Mouse (Mus musculus) splenic B cell, adult 2 months (primary cell): ENCODE data around the gene Sv2b.

Experiments
- DNase-seq: peaks from one replicate; pipeline ENCODE4 v3.0.0-alpha.2; 2011; ENCODE audit warnings: low read depth, low spot score
- H3K27me3 ChIP-seq: 2 replicates; pipeline ENCODE4 v1.6.1; 2012; ENCODE audit warnings: mild to moderate bottlenecking, low read length, moderate library complexity, mixed read lengths; ENCODE audit not compliant: control insufficient read depth, poor library complexity, insufficient read depth, severe bottlenecking
- H3K36me3 ChIP-seq: 2 replicates; pipeline ENCODE4 v1.6.1; 2012; ENCODE audit warnings: mild to moderate bottlenecking, low read length, moderate library complexity, mixed read lengths; ENCODE audit not compliant: control insufficient read depth, poor library complexity, insufficient read depth, severe bottlenecking

Sv2b gene

GRCm38 (mm10) chr7:75307570-75308087 lies 1.4 kb downstream of the Sv2b start:
- no peaks in the 10 kb centered on the region for H3K36me3 ChIP-seq
- DNase-seq: no peak
- no peaks in the 10 kb centered on the region for H3K27me3 ChIP-seq

DNA sequence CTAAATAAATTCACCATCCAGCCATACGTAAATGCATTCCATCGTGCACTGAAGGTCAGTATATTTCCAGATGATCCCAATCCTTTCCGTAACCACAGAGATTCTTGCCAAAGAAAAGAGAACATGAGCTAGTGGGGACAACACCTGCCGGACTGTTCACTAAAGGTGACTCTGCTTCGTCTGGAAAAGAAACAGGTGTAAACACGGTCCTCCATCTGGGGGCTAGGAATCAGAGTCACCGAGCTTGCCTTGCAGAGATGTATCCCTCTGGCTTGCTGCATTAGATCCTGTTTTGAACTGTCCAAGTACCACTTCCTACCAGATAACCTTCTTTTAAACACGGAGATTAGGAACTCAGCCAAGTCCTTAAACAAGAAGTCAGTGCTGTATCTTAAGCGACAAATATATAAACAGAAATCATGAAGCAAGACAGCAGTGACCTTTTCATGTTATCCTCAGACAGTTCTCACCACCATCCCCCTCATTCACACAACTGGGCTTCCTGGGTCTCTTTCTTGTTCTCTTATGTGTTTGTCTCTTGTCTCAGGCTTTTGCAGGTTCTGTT lies 3.1 kb downstream of the Sv2b start:
- DNase-seq: no peak
- Histone ChIP-seq H3K36me3 (no peaks in the 10 kb centered on the region), H3K27me3 (no peaks in the 10 kb centered on the region)

GRCm38 (mm10) chr7:75302523-75303215 lies 6.4 kb downstream of the Sv2b start:
- H3K36me3 ChIP-seq: no peaks in the 10 kb centered on the region
- DNase-seq: no peak
- no peaks in the 10 kb centered on the region for H3K27me3 ChIP-seq

GRCm38 (mm10) chr7:75299245-75299644 lies 9.8 kb downstream of the Sv2b start:
- Histone ChIP-seq H3K36me3 (no peaks in the 10 kb centered on the region), H3K27me3 (no peaks in the 10 kb centered on the region)
- DNase-seq: no peak

DNA sequence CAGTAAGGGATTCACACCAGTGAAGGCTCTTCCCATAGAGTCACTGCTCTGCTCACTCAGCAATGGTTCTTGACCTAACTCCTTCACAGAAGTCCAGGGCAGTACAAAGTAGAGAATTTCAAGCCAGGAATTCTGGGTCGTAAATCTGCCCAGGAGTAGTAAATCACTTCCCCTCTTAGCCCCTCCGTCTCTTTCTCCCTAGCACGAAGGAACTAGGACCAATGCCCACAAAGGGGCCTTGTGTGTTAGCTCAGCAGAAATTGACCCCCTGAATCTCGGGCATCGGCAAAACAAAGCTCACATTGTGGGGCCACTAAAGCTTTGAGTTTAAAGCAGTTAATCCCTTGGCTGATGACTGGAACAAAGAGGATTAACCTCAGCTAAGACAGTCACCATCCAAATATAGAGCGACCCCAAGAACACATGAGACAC lies 12.4 kb downstream of the Sv2b start:
- Histone ChIP-seq H3K36me3 (no peaks in the 10 kb centered on the region), H3K27me3 (no peaks in the 10 kb centered on the region)
- DNase-seq: no peak

DNA sequence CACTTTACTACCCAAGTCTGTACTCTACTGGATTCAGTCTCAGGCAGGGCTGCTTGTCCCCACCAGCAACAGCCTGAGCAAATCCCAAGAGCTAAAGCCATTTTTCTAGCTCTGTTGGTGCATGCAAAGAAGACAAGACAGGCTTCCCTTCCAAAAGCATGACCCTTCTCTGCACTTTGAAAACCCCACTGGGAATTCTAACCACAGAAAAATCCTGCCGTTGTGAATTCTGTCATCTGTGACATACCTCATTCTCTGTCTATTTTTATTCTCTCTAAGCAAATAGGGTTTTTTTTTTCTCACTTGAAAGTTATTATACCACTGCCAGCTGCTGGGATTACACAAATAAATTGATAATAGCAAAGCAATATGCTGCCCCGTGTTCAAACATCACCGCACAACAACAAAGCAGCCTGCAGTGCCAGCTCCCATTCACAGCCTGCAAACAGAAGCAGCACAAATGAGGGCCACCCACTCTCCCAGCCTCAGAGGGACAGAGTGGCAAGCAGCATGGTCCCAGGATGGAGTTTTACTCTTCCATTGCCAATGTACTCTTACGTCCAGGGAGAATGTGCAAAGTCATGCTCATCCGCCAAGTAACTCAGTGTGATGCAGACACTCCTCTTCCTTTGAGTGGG lies 13.7 kb downstream of the Sv2b start:
- no peaks in the 10 kb centered on the region for H3K27me3 ChIP-seq
- peak; percentile 27 for DNase-seq
- H3K36me3 ChIP-seq: no peaks in the 10 kb centered on the region

DNA sequence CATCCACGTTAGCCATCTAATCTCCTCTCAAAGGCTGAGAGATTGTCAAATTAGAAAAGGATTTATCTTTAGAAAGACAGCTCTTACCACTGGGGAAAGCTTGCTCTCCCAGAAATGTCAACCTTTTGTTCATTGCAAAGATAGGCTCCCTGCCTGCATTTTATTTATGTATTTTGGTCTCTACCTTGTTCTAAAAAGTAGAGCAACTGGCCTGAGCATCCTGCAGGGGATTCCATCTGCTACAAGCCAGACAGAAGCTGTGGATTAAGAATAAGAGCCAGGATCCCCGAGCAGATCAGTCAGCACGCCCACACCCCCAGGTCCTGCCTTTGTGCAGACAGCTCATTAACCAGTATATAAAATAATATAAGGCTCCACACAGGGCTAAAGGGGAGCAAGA lies 16.8 kb downstream of the Sv2b start:
- H3K27me3 ChIP-seq: no peaks in the 10 kb centered on the region
- no peak for DNase-seq
- no peaks in the 10 kb centered on the region for H3K36me3 ChIP-seq

DNA sequence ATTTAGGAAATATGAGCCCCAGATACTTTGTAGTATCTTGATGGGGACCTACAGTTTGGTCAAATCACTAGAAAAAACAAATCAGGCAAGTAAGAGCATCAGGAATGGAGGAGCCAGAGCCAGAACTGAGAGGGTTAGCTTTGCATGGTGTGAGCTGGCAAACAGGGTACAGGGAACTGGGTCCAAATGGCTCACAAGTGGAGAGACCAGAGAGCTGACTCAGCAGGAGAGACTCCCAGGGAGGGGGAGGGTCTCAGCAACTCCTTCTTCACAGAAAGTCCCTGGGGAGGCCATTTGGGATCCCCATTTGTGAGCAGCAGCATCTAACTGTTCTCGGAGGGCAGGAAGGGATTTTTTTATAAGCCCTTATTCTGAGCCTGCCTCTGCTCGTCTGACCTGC lies 18.5 kb downstream of the Sv2b start:
- Histone ChIP-seq H3K36me3 (no peaks in the 10 kb centered on the region), H3K27me3 (no peaks in the 10 kb centered on the region)

DNA sequence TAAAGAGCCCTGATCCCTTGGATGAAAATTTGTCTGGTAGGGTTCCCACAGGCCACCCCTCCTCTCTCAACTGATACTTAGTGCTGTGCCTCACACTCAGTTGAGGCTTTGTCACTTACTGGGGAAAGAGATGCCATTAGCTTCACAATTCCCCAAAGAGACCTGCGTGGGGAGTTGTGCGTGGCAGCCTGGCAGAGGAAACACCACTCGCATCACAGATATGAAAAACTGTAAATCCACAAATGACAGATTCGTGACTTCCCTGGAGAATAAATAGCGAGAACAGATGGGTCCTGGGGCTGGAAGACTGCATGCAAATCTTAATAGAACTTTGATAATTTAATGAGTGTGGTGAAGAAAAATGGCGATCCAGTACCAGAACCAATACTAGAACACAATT lies 21.8 kb downstream of the Sv2b start:
- Histone ChIP-seq H3K27me3 (no peaks in the 10 kb centered on the region), H3K36me3 (no peaks in the 10 kb centered on the region)
- DNase-seq: no peak

More for the DNA sequence above, 18.5 kb downstream of the Sv2b start:
- DNase-seq: no peak

- H3K36me3 ChIP-seq: no peaks in the 10 kb centered on the region
- no peak for DNase-seq
These were observed 26.1 kb downstream of the Sv2b start for GRCm38 (mm10) chr7:75282951-75283350.

DNA sequence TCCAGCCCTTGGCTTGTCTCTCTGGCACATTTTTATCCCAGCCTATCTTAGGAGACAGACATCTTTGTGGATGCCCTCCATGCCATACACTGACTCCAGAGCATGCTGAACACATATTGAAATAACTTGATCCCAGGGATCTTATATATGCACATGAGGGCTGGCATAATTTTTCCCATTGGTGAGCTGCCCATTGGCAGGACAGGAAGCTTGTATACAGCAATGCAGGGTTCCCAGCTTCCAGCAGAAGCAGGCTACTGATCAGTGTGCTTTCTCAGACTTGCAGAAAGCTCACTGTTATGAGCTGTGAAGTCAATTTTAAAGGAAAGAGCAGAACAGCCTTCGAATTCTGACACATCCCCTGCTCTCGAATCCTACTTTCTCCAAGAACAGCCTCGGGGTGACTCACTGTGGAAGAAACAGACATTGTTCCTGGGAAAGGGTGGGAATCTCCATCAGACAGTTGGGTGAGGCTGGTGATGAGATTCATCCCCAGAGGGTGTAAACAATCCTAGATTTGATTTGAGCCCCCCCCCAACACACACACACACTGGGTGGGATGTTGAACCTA lies 26.9 kb downstream of the Sv2b start:
- Histone ChIP-seq H3K36me3 (no peaks in the 10 kb centered on the region), H3K27me3 (no peaks in the 10 kb centered on the region)
- no peak for DNase-seq

More at GRCm38 (mm10) chr7:75282951-75283350, 26.1 kb downstream of the Sv2b start:
- no peaks in the 10 kb centered on the region for H3K27me3 ChIP-seq

- DNase-seq: no peak
- Histone ChIP-seq H3K36me3 (no peaks in the 10 kb centered on the region), H3K27me3 (no peaks in the 10 kb centered on the region)
These were observed 28.0 kb downstream of the Sv2b start for GRCm38 (mm10) chr7:75281106-75281505.

GRCm38 (mm10) chr7:75277847-75278246 lies 31.2 kb downstream of the Sv2b start:
- no peaks in the 10 kb centered on the region for H3K36me3 ChIP-seq
- H3K27me3 ChIP-seq: no peaks in the 10 kb centered on the region; the same call in none of the 2 replicates
- no peak for DNase-seq

GRCm38 (mm10) chr7:75276739-75277138 lies 32.3 kb downstream of the Sv2b start:
- Histone ChIP-seq H3K27me3 (no peaks in the 10 kb centered on the region; the same call in none of the 2 replicates), H3K36me3 (no peaks in the 10 kb centered on the region)
- no peak for DNase-seq

GRCm38 (mm10) chr7:75274518-75274917 lies 34.5 kb downstream of the Sv2b start:
- no peaks in the 10 kb centered on the region; the same call in none of the 2 replicates for H3K27me3 ChIP-seq
- DNase-seq: no peak
- H3K36me3 ChIP-seq: no peaks in the 10 kb centered on the region
